Mouse (Mus musculus): Measurements from ENCODE around the gene R3hdm4.

- TF ChIP-seq CTCF (IDR thresholded peaks at IDR 0.05; ENCODE audit: extremely low read depth, insufficient read depth, low read length) (no peak), POLR2A (IDR thresholded peaks at IDR 0.05; ENCODE audit: extremely low read depth, insufficient read depth, low read length) (no peak)
Observed at GRCm38 (mm10) chr10:79931797-79932196, 10.8 kb upstream of the R3hdm4 start.

Data from cortical plate, adult 2 months (tissue).